Mouse (Mus musculus): Measurements from ENCODE around the gene Hist1h2ag. TPM values are rescaled to one million over a fixed set of nuclear protein-coding genes. Genes with fewer than 3 reads are reported as not detected.

The Hist1h2ag gene
- 410 and 722 TPM in 2 replicates for total RNA-seq (2023)

DNA sequence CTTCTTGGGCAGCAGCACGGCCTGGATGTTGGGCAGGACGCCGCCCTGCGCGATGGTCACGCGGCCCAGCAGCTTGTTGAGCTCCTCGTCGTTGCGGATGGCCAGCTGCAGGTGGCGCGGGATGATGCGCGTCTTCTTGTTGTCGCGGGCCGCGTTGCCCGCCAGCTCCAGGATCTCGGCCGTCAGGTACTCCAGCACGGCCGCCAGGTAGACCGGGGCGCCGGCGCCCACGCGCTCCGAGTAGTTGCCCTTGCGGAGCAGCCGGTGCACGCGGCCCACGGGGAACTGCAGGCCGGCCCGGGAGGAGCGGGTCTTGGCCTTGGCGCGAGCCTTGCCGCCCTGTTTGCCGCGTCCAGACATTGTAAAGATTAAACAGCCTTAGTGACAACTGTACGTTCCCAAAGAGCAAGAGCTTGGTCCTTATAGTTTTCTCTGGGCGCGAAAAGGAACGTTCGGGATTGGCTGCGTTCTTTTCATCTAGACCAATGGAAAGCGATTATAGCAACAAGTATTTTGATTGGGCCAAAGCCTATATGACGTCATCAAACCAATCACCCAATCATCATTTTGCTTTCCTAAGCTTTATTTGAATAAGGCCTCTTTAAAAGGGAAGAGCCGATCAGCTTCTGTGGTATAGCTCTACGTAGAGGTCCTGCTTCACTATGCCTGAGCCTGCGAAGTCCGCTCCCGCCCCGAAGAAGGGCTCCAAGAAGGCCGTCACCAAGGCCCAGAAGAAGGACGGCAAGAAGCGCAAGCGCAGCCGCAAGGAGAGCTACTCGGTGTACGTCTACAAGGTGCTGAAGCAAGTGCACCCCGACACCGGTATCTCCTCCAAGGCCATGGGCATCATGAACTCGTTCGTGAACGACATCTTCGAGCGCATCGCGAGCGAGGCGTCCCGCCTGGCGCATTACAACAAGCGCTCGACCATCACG, at the start of gene Hist1h2ag, which contains the start of gene Hist1h2bj:
TSS of gene Hist1h2ag (minus strand) at position 377 of the 935 bp plus-strand sequence.
TSS of gene Hist1h2bj (plus strand) at position 647 of the 935 bp plus-strand sequence.

DNA sequence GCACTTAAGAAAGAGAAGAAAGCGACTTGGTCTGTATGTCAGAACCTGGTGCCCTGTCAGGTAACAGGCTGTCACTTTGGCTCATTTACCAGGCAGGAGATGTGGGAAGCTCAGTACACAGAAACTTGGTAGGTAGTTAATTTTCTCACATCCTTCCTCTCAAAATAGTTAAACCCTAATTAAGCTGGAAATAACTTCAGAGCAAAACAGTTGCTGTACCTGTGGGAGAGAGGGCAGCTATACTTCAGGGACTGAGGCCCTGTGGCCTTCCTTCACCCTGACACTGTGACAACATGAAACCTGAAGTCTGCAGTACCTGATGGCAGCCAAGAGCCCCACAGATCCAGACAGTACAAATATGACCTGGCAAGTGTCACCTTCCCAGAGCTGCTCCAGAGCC, 41.4 kb upstream of the Hist1h2ag start, which contains the start of gene Vmn1r188:
TSS of gene Vmn1r188 (plus strand) at position 301 of the 400 bp plus-strand sequence.

DNA sequence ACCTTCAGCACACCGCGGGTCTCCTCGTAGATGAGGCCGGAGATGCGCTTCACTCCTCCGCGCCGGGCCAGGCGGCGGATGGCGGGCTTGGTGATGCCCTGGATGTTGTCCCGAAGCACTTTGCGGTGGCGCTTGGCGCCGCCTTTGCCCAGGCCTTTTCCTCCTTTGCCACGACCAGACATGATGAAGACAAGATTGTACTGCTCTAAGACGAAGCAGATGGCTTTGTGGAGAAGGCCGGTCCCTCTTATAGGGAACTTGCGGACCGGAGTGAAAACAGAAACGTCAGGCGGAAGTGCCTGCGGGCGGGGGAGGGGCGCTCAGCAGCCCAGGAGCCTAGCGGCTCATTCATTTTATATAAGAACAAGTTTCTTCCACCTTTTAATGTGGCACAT, 1.6 kb downstream of the Hist1h2ag start, which contains the start of gene Hist1h4i:
TSS of gene Hist1h4i (minus strand) at position 221 of the 395 bp plus-strand sequence.

DNA sequence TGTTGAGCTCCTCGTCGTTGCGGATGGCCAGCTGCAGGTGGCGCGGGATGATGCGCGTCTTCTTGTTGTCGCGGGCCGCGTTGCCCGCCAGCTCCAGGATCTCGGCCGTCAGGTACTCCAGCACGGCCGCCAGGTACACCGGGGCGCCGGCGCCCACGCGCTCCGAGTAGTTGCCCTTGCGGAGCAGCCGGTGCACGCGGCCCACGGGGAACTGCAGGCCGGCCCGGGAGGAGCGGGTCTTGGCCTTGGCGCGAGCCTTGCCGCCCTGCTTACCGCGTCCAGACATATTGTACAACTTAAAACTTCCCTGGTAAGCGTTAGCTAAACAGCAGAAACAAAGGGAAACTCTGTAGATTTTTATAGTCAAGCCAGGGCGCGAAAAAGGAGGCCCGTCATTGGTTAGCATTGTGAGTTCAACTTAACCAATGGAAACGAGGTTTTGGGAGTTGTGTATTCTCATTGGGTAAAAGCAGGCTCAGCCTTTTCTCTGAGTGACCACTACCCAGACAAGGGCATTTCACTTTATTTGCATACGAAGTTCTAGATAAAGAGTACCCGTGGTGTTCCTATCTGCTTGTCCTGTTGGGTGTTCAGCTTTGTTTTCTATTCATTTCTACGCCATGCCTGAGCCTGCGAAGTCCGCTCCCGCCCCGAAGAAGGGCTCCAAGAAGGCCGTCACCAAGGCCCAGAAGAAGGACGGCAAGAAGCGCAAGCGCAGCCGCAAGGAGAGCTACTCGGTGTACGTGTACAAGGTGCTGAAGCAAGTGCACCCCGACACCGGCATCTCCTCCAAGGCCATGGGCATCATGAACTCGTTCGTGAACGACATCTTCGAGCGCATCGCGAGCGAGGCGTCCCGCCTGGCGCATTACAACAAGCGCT, 7.2 kb downstream of the Hist1h2ag start, which contains the start of the genes Hist1h2ah and Hist1h2bk:
TSS of gene Hist1h2ah (minus strand) at position 302 of the 882 bp plus-strand sequence.
TSS of gene Hist1h2bk (plus strand) at position 604 of the 882 bp plus-strand sequence.

DNA sequence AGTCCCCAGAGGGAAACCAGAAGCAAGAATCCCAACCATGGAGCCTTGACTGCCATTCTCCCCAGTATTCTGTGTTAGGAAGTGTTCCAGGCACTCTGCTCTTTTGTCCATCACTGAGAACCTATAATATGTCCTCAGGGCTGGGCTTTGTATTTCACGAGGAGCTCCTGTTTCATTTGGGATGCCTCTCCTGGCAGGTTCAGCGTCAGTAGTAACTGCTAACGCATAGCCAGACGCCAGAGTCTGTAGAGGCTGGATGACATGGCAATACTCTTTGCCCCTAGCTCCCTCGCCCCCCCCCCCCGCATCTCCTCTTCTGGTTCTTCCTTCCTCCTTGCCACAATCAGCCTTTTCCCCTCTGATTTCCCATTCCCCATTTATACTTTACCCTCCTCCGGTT, 33.1 kb downstream of the Hist1h2ag start, which contains the start of gene Prss16:
TSS of gene Prss16 (minus strand) at position 101 of the 400 bp plus-strand sequence.

Other genes starting within 250 kb of the Hist1h2ag start
- 732 and 971 TPM in 2 replicates for gene Hist1h2bq, start 232.7 kb downstream of the Hist1h2ag start, total RNA-seq (2023)
- 940 and 1,538 TPM in 2 replicates for gene Hist1h2ao, start 232.5 kb downstream of the Hist1h2ag start, total RNA-seq (2023)
- 869 and 934 TPM in 2 replicates for gene Hist1h4m, start 231.2 kb downstream of the Hist1h2ag start, total RNA-seq (2023)
- gene Hist1h4n, start 210.7 kb downstream of the Hist1h2ag start, total RNA-seq (2023) = 196 and 307 TPM in 2 replicates
- 286 and 375 TPM in 2 replicates for gene Hist1h2ap, start 209.4 kb downstream of the Hist1h2ag start, total RNA-seq (2023)
- 735 and 957 TPM in 2 replicates for gene Hist1h2br, start 209.2 kb downstream of the Hist1h2ag start, total RNA-seq (2023)
- 0.36 and 0.54 TPM in 2 replicates for gene Zfp184, start 97.8 kb downstream of the Hist1h2ag start, total RNA-seq (2023)
- gene Pom121l2, start 61.8 kb downstream of the Hist1h2ag start, total RNA-seq (2023) = not detected in 2 replicates
- 1.2 and 3.2 TPM in 2 replicates for gene Prss16, start 33.2 kb downstream of the Hist1h2ag start, total RNA-seq (2023)
- gene Hist1h2ah, start 7.4 kb downstream of the Hist1h2ag start, total RNA-seq (2023) = 251 and 417 TPM in 2 replicates
- gene Hist1h2bk, start 7.1 kb downstream of the Hist1h2ag start, total RNA-seq (2023) = 727 and 900 TPM in 2 replicates
- gene Hist1h4i, start 1.6 kb downstream of the Hist1h2ag start, total RNA-seq (2023) = 223 and 313 TPM in 2 replicates
- 470 and 634 TPM in 2 replicates for gene Hist1h2bj, start 270 bp upstream of the Hist1h2ag start, total RNA-seq (2023)
- not detected in 2 replicates for gene Vmn1r188, start 41.5 kb upstream of the Hist1h2ag start, total RNA-seq (2023)
- gene Vmn1r189, start 62.9 kb upstream of the Hist1h2ag start, total RNA-seq (2023) = not detected in 2 replicates
- not detected in 2 replicates for gene Vmn1r191, start 141.0 kb upstream of the Hist1h2ag start, total RNA-seq (2023)
- gene Vmn1r192, start 148.2 kb upstream of the Hist1h2ag start, total RNA-seq (2023) = not detected in 2 replicates
- not detected in 2 replicates for gene Vmn1r193, start 180.2 kb upstream of the Hist1h2ag start, total RNA-seq (2023)
- not detected in 2 replicates for gene Vmn1r194, start 201.3 kb upstream of the Hist1h2ag start, total RNA-seq (2023)
- not detected in 2 replicates for gene Vmn1r195, start 227.6 kb upstream of the Hist1h2ag start, total RNA-seq (2023)
- gene Vmn1r196, start 247.0 kb upstream of the Hist1h2ag start, total RNA-seq (2023) = not detected in 2 replicates

All from neutrophil, adult 65 days (primary cell).